Mouse (Mus musculus): Measurements from ENCODE around the gene AI481877. TPM values are rescaled to one million over a fixed set of nuclear protein-coding genes. Genes with fewer than 3 reads are reported as not detected.

AI481877 gene
- total and polyA plus RNA-seq, 3 experiments, result not detected

GRCm38 (mm10) chr4:59125053-59125452 lies 13.7 kb downstream of the AI481877 start:
- Histone ChIP-seq H3K36me3 (replicated peaks in 1 of 2; ENCODE audit: control insufficient read depth in 1 of 2, insufficient read depth in 1 of 2, low read length in 1 of 2) (no peaks in the 10 kb centered on the region), H3K4me2 (ENCODE audit: insufficient read depth, low read depth, poor library complexity, severe bottlenecking) (no peak overlapping the region), H3K79me2 (replicated peaks; ENCODE audit: control insufficient read depth, extremely low read depth, insufficient read depth, poor library complexity, severe bottlenecking) (no peaks in the 10 kb centered on the region), H3K27ac (ENCODE audit: insufficient read depth, low read depth) (no peak overlapping the region), H3K4me1 (ENCODE audit: control insufficient read depth in 1 of 2, insufficient read depth in 2 of 2) (no peaks in the 10 kb centered on the region), H3K27me3 (replicated peaks) (no peaks in the 10 kb centered on the region), H3K9ac (ENCODE audit: insufficient read depth, low read depth) (no peak overlapping the region), H3K9me3 (replicated peaks; ENCODE audit: low read length) (no peaks in the 10 kb centered on the region), H3K4me3 (replicated peaks in 1 of 3; ENCODE audit: low read depth in 2 of 3, low read length in 2 of 3, poor library complexity in 1 of 3) (no peak overlapping the region)
- dilution Hi-C loops (cut with MboI; ENCODE audit: extremely low pct_ligation_motif_present, extremely low pct_unique_long_range_greater_than_20kb, low sequenced_read_pairs), result no loop called here
- no peak for DNase-seq (ENCODE audit: extremely low read depth)
- in situ Hi-C loops (cut with MboI; ENCODE audit: low pct_ligation_motif_present, low pct_unique_long_range_greater_than_20kb, low sequenced_read_pairs), result no loop called here
- TF ChIP-seq MYC (IDR thresholded peaks at IDR 0.05; ENCODE audit: low read depth, low read length), result no peak
- no peak for TF ChIP-seq POLR2AphosphoS2 (IDR thresholded peaks at IDR 0.05; ENCODE audit: low read depth, low read length)
- TF ChIP-seq PAX5 (IDR thresholded peaks at IDR 0.05; ENCODE audit: low read length), result no peak
- no peak for TF ChIP-seq ZC3H11A (IDR thresholded peaks at IDR 0.05; ENCODE audit: low read depth, low read length)
- no peak for TF ChIP-seq HCFC1 (IDR thresholded peaks at IDR 0.05; ENCODE audit: low read depth, low read length)
- TF ChIP-seq MAZ (IDR thresholded peaks at IDR 0.05; ENCODE audit: low read depth, low read length), result no peak
- no peak for TF ChIP-seq CTCF (conservative IDR thresholded peaks at IDR 0.05 in 1 of 2, IDR thresholded peaks at IDR 0.05 in 1 of 2; ENCODE audit: low read depth in 2 of 2, low read length in 2 of 2)
- TF ChIP-seq IRF4 (IDR thresholded peaks at IDR 0.05; ENCODE audit: low read depth, low read length), result no peak
- TF ChIP-seq ELF1 (IDR thresholded peaks at IDR 0.05; ENCODE audit: low read depth, low read length), result no peak
- TF ChIP-seq EP300 (IDR thresholded peaks at IDR 0.05; ENCODE audit: low read length), result no peak
- TF ChIP-seq TCF12 (IDR thresholded peaks at IDR 0.05; ENCODE audit: low read depth, low read length), result no peak
- TF ChIP-seq UBTF (IDR thresholded peaks at IDR 0.05; ENCODE audit: low read depth, low read length), result no peak
- TF ChIP-seq ZMIZ1 (IDR thresholded peaks at IDR 0.05; ENCODE audit: low read depth, low read length), result no peak
- no peak for TF ChIP-seq SIN3A (IDR thresholded peaks at IDR 0.05; ENCODE audit: low read length)
- no peak for TF ChIP-seq JUN (IDR thresholded peaks at IDR 0.05; ENCODE audit: insufficient read depth, low read depth, low read length)

GRCm38 (mm10) chr4:59123557-59123956 lies 15.2 kb downstream of the AI481877 start:
- H3K4me1 ChIP-seq (ENCODE audit: control insufficient read depth in 1 of 2, insufficient read depth in 2 of 2), result no peaks in the 10 kb centered on the region
- H3K9me3 ChIP-seq (replicated peaks; ENCODE audit: low read length), result no peaks in the 10 kb centered on the region
- H3K9ac ChIP-seq (ENCODE audit: insufficient read depth, low read depth), result no peak overlapping the region
- no peak overlapping the region for H3K4me3 ChIP-seq (replicated peaks in 1 of 3; ENCODE audit: low read depth in 2 of 3, low read length in 2 of 3, poor library complexity in 1 of 3)
- TF ChIP-seq ZNF384 (IDR thresholded peaks at IDR 0.05; ENCODE audit: low read depth, low read length) (no peak), RAD21 (IDR thresholded peaks at IDR 0.05; ENCODE audit: low read depth, low read length) (peak; percentile 5)
- no peaks in the 10 kb centered on the region for H3K36me3 ChIP-seq (replicated peaks in 1 of 2; ENCODE audit: control insufficient read depth in 1 of 2, insufficient read depth in 1 of 2, low read length in 1 of 2)
- DNase-seq (ENCODE audit: extremely low read depth), result no peak
- in situ Hi-C loops (cut with MboI; ENCODE audit: low pct_ligation_motif_present, low pct_unique_long_range_greater_than_20kb, low sequenced_read_pairs), result loop anchor here (25.0 kb wide), 1 partner anchor 214 kb away; no protein-coding TSS in a partner anchor
- H3K4me2 ChIP-seq (ENCODE audit: insufficient read depth, low read depth, poor library complexity, severe bottlenecking), result no peak overlapping the region
- no peaks in the 10 kb centered on the region for H3K27me3 ChIP-seq (replicated peaks)
- H3K79me2 ChIP-seq (replicated peaks; ENCODE audit: control insufficient read depth, extremely low read depth, insufficient read depth, poor library complexity, severe bottlenecking), result no peaks in the 10 kb centered on the region
- dilution Hi-C loops (cut with MboI; ENCODE audit: extremely low pct_ligation_motif_present, extremely low pct_unique_long_range_greater_than_20kb, low sequenced_read_pairs), result no loop called here
- H3K27ac ChIP-seq (ENCODE audit: insufficient read depth, low read depth), result no peak overlapping the region

Data from CH12.LX (cell line).